In genomic region chr2:31172001-31172400, GRCm38 (mm10) we compare ENCODE assay signal across 8 mouse cellular contexts. TPM values are rescaled to one million over a fixed set of nuclear protein-coding genes. Genes with fewer than 3 reads are reported as not detected.
DNase-seq lines count a peak whose midpoint lies in the region; ATAC-seq and TF ChIP-seq lines count a peak whose summit lies in the region.

No protein-coding gene starts in this region.

- no peak for DNase-seq in spleen, adult 2 months (ENCODE audit: low read depth in 1 of 2, low spot score in 2 of 2)
- no peak for DNase-seq in spleen, postnatal 14 days (ENCODE audit: low spot score in 2 of 2)
- DNase-seq in liver = peak; percentile 23
- DNase-seq in thymus, postnatal 4 days = peak; percentile 55
- DNase-seq in ovary, postnatal 14 days (ENCODE audit: low spot score) = no peak
- no peak for DNase-seq in gastrocnemius, postnatal 36 days

- peak overlapping the region; percentile 50 for H3K27ac ChIP-seq in spleen, adult 2 months (ENCODE audit: insufficient read depth, low read length)
- peak overlapping the region; percentile 77 for H3K27ac ChIP-seq in heart, embryonic 11.5 days (ENCODE audit: low read depth, low read length)

- 40% methylated on average over 5 of the region's 5 CpGs for WGBS in spleen, adult 2 months
- WGBS in heart, embryonic 11.5 days (ENCODE audit: insufficient replicate concordance) = 69% methylated on average over 5 of the region's 5 CpGs

- H3K4me2 ChIP-seq in heart, embryonic 11.5 days = no peak overlapping the region

- TF ChIP-seq CTCF in spleen, adult 2 months (IDR thresholded peaks at IDR 0.05; ENCODE audit: extremely low read depth, insufficient read depth, insufficient read length, insufficient replicate concordance) = no peak

- H3K27me3 ChIP-seq in spleen, adult 2 months (ENCODE audit: control insufficient read depth, insufficient read depth, low read length) = no peaks in the 10 kb centered on the region
- no peaks in the 10 kb centered on the region for H3K27me3 ChIP-seq in heart, embryonic 11.5 days (ENCODE audit: control insufficient read depth, insufficient read depth, low read length)

- H3K4me1 ChIP-seq in spleen, adult 2 months (ENCODE audit: control insufficient read depth, insufficient read depth, insufficient read length) = no peaks in the 10 kb centered on the region
- H3K4me1 ChIP-seq in heart, embryonic 11.5 days (ENCODE audit: control insufficient read depth, insufficient read depth, low read length) = no peaks in the 10 kb centered on the region

- intact Hi-C loops in gastrocnemius, postnatal 36 days (cut with DNase I) = no loop called here

- TF ChIP-seq POLR2A in spleen, adult 2 months (IDR thresholded peaks at IDR 0.05; ENCODE audit: low read depth, low read length) = no peak

- peaks cover 31% of the 10 kb centered on the region for H3K36me3 ChIP-seq in spleen, adult 2 months (ENCODE audit: control insufficient read depth, insufficient read depth, low read length)
- peaks cover 50% of the 10 kb centered on the region for H3K36me3 ChIP-seq in heart, embryonic 11.5 days (ENCODE audit: control insufficient read depth, insufficient read depth, low read length)

- no peaks in the 10 kb centered on the region for H3K9me3 ChIP-seq in heart, embryonic 11.5 days (replicated peaks; ENCODE audit: control insufficient read depth, low read length)

- ATAC-seq in heart, embryonic 11.5 days (replicated peaks; ENCODE audit: insufficient number of reproducible peaks, low FRiP score, low TSS enrichment) = 0 out of 2 replicates have a peak, but pooled peaks have one; percentile 49
- no peak for ATAC-seq in cerebellum, adult (ENCODE audit: insufficient number of reproducible peaks, low FRiP score, low TSS enrichment)

- no peak overlapping the region for H3K4me3 ChIP-seq in spleen, adult 2 months (ENCODE audit: extremely low read depth, insufficient read depth, insufficient read length)
- no peak overlapping the region for H3K4me3 ChIP-seq in heart, embryonic 11.5 days (ENCODE audit: low read depth, low read length)

- no peak overlapping the region for H3K9ac ChIP-seq in heart, embryonic 11.5 days (ENCODE audit: low read depth, low read length)

RNA-seq across cellular contexts. Expression of gene Gpr107, which starts 19.9 kb away (rescaled TPM):
- 15.0 and 15.1 TPM in 2 replicates for polyA plus RNA-seq in spleen, adult 2 months (2012; rRNA removed)
- 30.4 and 33.8 TPM in 2 replicates for polyA plus RNA-seq in heart, embryonic 11.5 days (2014; fragmentation: Nextera tagmentation; extraction: Ambion mirVana)
- total RNA-seq in gastrocnemius, postnatal 36 days (2021) = 10 to 100 TPM; 19.2 to 23.8 TPM

RNA-seq across cellular contexts. Expression of gene Fnbp1, which starts 30.2 kb away (rescaled TPM):
- polyA plus RNA-seq in spleen, adult 2 months (2012; rRNA removed) = 78.7 and 92.4 TPM in 2 replicates
- 19.5 and 20.4 TPM in 2 replicates for polyA plus RNA-seq in heart, embryonic 11.5 days (2014; fragmentation: Nextera tagmentation; extraction: Ambion mirVana)
- total RNA-seq in gastrocnemius, postnatal 36 days (2021) = 10 to 100 TPM; 10.6 to 10.7 TPM

Comparison
In these comparisons a context has a peak if more than half of its experiments do, and no peak if none do; other contexts are left out.
1. DNase-seq: peak in liver (single experiment) and thymus, postnatal 4 days (single experiment); none in spleen, adult 2 months (0 of 2), spleen, postnatal 14 days (0 of 2), ovary, postnatal 14 days (single experiment) and gastrocnemius, postnatal 36 days (0 of 2).